Mouse (Mus musculus): ENCODE data around the gene Kazn. TPM values are rescaled to one million over a fixed set of nuclear protein-coding genes. Genes with fewer than 3 reads are reported as not detected.

Kazn gene
- polyA plus RNA-seq, 1 experiment from 2014 or later, result 13.7 TPM

- H3K4me3 ChIP-seq (ENCODE audit: low read depth, low read length), result no peak overlapping the region
- no peaks in the 10 kb centered on the region for H3K4me1 ChIP-seq (replicated peaks; ENCODE audit: control insufficient read depth, insufficient read depth, low read length)
- H3K4me2 ChIP-seq (ENCODE audit: low read length), result no peak overlapping the region
- H3K27ac ChIP-seq (ENCODE audit: low read depth), result no peak overlapping the region
- no peaks in the 10 kb centered on the region for H3K9me3 ChIP-seq (ENCODE audit: control insufficient read depth, low read length)
- H3K36me3 ChIP-seq (ENCODE audit: control insufficient read depth, insufficient read depth, low read length), result peaks cover 74% of the 10 kb centered on the region
- ATAC-seq (replicated peaks; ENCODE audit: low FRiP score, low TSS enrichment, low read depth) (no peak), DNase-seq (ENCODE audit: low spot score) (no peak)
- whole genome bisulfite sequencing, result 86% methylated on average over 4 of the region's 6 CpGs
- H3K27me3 ChIP-seq (replicated peaks; ENCODE audit: control insufficient read depth, insufficient read depth, low read length), result no peaks in the 10 kb centered on the region
- H3K9ac ChIP-seq (ENCODE audit: low read length), result no peak overlapping the region
These were observed 95.9 kb downstream of the Kazn start for GRCm38 (mm10) chr4:142143290-142143689.

- Histone ChIP-seq H3K9ac (ENCODE audit: low read length) (no peak overlapping the region), H3K9me3 (ENCODE audit: control insufficient read depth, low read length) (no peaks in the 10 kb centered on the region), H3K27ac (ENCODE audit: low read depth) (no peak overlapping the region), H3K4me1 (replicated peaks; ENCODE audit: control insufficient read depth, insufficient read depth, low read length) (no peaks in the 10 kb centered on the region), H3K36me3 (ENCODE audit: control insufficient read depth, insufficient read depth, low read length) (peaks cover 53% of the 10 kb centered on the region), H3K4me3 (ENCODE audit: low read depth, low read length) (no peak overlapping the region), H3K27me3 (replicated peaks; ENCODE audit: control insufficient read depth, insufficient read depth, low read length) (no peaks in the 10 kb centered on the region), H3K4me2 (ENCODE audit: low read length) (no peak overlapping the region)
- no peak for DNase-seq (ENCODE audit: low spot score)
- no peak for ATAC-seq (replicated peaks; ENCODE audit: low FRiP score, low TSS enrichment, low read depth)
- 82% methylated on average over 5 of the region's 5 CpGs for WGBS
These were observed 99.5 kb downstream of the Kazn start for GRCm38 (mm10) chr4:142139729-142140128.

DNA sequence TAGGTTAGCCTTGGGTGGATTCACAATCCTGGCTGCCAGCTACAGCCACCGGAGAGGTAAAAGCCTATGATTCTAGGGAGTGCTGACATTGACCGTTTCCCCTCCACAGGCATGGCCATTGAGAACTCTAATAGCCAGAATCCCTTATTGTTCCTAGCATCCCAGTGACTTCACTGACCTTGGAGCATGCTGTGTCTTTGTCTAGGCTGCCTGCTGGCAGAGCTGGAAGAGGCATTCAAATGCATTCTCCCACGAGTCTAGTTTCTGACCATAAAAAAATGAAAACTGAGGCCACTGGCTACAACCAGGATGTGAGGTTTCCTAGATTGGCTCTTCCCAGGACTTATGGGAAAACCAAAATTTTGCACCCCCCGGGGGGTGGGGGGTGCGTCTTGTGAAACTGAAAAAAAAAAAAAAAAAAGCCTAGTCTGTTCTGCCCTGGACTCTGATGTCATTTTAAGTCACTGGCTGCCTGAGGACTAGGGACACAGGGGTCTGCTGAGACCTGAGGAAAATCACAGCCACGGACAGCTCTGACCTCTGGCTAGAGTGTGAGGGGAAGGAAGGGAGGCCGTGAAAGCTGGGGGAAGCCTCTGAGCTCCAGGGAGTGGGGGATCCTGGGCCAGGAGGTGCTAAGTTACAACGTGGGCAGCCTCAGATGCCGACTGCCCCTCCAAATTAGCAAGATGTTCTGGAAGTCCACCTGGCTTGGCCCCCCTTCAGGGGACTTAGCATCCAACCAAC, 100.7 kb downstream of the Kazn start:
- Histone ChIP-seq H3K36me3 (ENCODE audit: control insufficient read depth, insufficient read depth, low read length) (peaks cover 43% of the 10 kb centered on the region), H3K9me3 (ENCODE audit: control insufficient read depth, low read length) (no peaks in the 10 kb centered on the region), H3K27me3 (replicated peaks; ENCODE audit: control insufficient read depth, insufficient read depth, low read length) (no peaks in the 10 kb centered on the region), H3K4me2 (ENCODE audit: low read length) (no peak overlapping the region), H3K4me1 (replicated peaks; ENCODE audit: control insufficient read depth, insufficient read depth, low read length) (no peaks in the 10 kb centered on the region), H3K27ac (ENCODE audit: low read depth) (no peak overlapping the region), H3K9ac (ENCODE audit: low read length) (no peak overlapping the region), H3K4me3 (ENCODE audit: low read depth, low read length) (no peak overlapping the region)
- 53% methylated on average over 9 of the region's 9 CpGs for WGBS
- DNase-seq (ENCODE audit: low spot score) (no peak), ATAC-seq (replicated peaks; ENCODE audit: low FRiP score, low TSS enrichment, low read depth) (no peak)

- H3K4me3 ChIP-seq (ENCODE audit: low read depth, low read length), result no peak overlapping the region
- H3K27me3 ChIP-seq (replicated peaks; ENCODE audit: control insufficient read depth, insufficient read depth, low read length), result no peaks in the 10 kb centered on the region
- DNase-seq (ENCODE audit: low spot score), result no peak
- H3K9ac ChIP-seq (ENCODE audit: low read length), result no peak overlapping the region
- H3K27ac ChIP-seq (ENCODE audit: low read depth), result no peak overlapping the region
- WGBS, result 95% methylated on average over 10 of the region's 10 CpGs
- H3K36me3 ChIP-seq (ENCODE audit: control insufficient read depth, insufficient read depth, low read length), result peaks cover 27% of the 10 kb centered on the region
- ATAC-seq (replicated peaks; ENCODE audit: low FRiP score, low TSS enrichment, low read depth), result no peak
- H3K9me3 ChIP-seq (ENCODE audit: control insufficient read depth, low read length), result no peaks in the 10 kb centered on the region
- no peak overlapping the region for H3K4me2 ChIP-seq (ENCODE audit: low read length)
- H3K4me1 ChIP-seq (replicated peaks; ENCODE audit: control insufficient read depth, insufficient read depth, low read length), result no peaks in the 10 kb centered on the region
These were observed 102.3 kb downstream of the Kazn start for GRCm38 (mm10) chr4:142136766-142137503.

DNA sequence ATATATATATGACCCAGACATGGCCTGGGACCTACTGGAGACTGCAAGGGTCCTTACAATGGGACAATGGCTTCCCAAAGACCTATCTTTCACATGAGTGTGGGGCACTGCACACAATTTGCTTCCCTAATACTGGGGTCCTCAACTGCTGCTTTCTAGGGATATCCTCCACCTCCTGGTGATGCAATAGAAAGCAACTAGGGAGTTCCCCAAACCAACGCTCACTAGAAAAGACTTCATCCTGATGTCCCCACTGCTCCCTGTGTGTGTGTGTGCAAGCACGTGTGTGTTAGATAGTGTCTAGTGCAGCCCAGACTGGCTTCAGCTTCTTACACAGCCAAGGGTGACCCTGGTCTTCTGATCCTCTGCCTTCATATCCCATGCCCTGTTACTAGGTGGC, 103.7 kb downstream of the Kazn start:
- WGBS, result 85% methylated on average over 2 of the region's 2 CpGs
- peaks cover 16% of the 10 kb centered on the region; the same call in 1 of the 2 replicates for H3K36me3 ChIP-seq (ENCODE audit: control insufficient read depth, insufficient read depth, low read length)
- no peak for DNase-seq (ENCODE audit: low spot score)
- no peak for ATAC-seq (replicated peaks; ENCODE audit: low FRiP score, low TSS enrichment, low read depth)
- H3K9me3 ChIP-seq (ENCODE audit: control insufficient read depth, low read length), result no peaks in the 10 kb centered on the region
- no peaks in the 10 kb centered on the region for H3K4me1 ChIP-seq (replicated peaks; ENCODE audit: control insufficient read depth, insufficient read depth, low read length)
- no peak overlapping the region for H3K4me3 ChIP-seq (ENCODE audit: low read depth, low read length)
- no peak overlapping the region for H3K4me2 ChIP-seq (ENCODE audit: low read length)
- no peaks in the 10 kb centered on the region for H3K27me3 ChIP-seq (replicated peaks; ENCODE audit: control insufficient read depth, insufficient read depth, low read length)
- H3K27ac ChIP-seq (ENCODE audit: low read depth), result no peak overlapping the region
- no peak overlapping the region for H3K9ac ChIP-seq (ENCODE audit: low read length)

GRCm38 (mm10) chr4:142130162-142130561, 109.0 kb downstream of the Kazn start:
- DNase-seq (ENCODE audit: low spot score) (no peak), ATAC-seq (replicated peaks; ENCODE audit: low FRiP score, low TSS enrichment, low read depth) (no peak)
- Histone ChIP-seq H3K4me2 (ENCODE audit: low read length) (no peak overlapping the region), H3K9me3 (ENCODE audit: control insufficient read depth, low read length) (no peaks in the 10 kb centered on the region), H3K27ac (ENCODE audit: low read depth) (no peak overlapping the region), H3K4me1 (replicated peaks; ENCODE audit: control insufficient read depth, insufficient read depth, low read length) (no peaks in the 10 kb centered on the region), H3K36me3 (ENCODE audit: control insufficient read depth, insufficient read depth, low read length) (no peaks in the 10 kb centered on the region), H3K27me3 (replicated peaks; ENCODE audit: control insufficient read depth, insufficient read depth, low read length) (no peaks in the 10 kb centered on the region), H3K9ac (ENCODE audit: low read length) (no peak overlapping the region), H3K4me3 (ENCODE audit: low read depth, low read length) (no peak overlapping the region)
- WGBS, result 68% methylated on average over 5 of the region's 5 CpGs

DNA sequence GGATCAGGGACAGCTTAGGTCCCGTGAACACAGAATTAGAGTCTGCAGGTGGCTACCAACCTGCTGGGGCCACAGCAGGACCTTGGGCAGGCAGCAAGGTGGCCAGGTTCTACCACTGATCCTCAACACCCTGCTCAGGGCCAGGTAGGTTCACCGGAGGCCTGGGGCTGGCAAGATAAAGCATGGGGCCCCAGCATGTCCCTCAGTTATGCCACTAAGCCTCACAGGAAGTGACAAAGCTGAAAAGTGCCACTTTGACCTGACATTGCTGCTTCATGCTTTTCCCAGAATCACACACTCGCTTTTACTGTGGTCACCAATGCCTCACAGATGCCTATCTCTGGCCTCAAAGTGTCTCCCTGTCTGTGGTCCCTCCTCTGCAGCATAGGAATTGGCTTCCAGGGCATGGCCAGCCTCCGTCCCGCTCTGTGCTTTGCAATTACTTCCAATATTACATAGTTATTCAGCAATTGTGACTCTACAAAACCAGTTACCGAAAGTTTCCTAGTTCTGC, 111.9 kb downstream of the Kazn start:
- ATAC-seq (replicated peaks; ENCODE audit: low FRiP score, low TSS enrichment, low read depth), result no peak
- H3K4me2 ChIP-seq (ENCODE audit: low read length), result no peak overlapping the region
- no peak for DNase-seq (ENCODE audit: low spot score)
- no peak overlapping the region for H3K9ac ChIP-seq (ENCODE audit: low read length)
- no peaks in the 10 kb centered on the region for H3K9me3 ChIP-seq (ENCODE audit: control insufficient read depth, low read length)
- no peaks in the 10 kb centered on the region for H3K27me3 ChIP-seq (replicated peaks; ENCODE audit: control insufficient read depth, insufficient read depth, low read length)
- no peak overlapping the region for H3K27ac ChIP-seq (ENCODE audit: low read depth)
- 79% methylated on average over 6 of the region's 6 CpGs for WGBS
- no peaks in the 10 kb centered on the region for H3K36me3 ChIP-seq (ENCODE audit: control insufficient read depth, insufficient read depth, low read length)
- no peaks in the 10 kb centered on the region for H3K4me1 ChIP-seq (replicated peaks; ENCODE audit: control insufficient read depth, insufficient read depth, low read length)
- no peak overlapping the region for H3K4me3 ChIP-seq (ENCODE audit: low read depth, low read length)

DNA sequence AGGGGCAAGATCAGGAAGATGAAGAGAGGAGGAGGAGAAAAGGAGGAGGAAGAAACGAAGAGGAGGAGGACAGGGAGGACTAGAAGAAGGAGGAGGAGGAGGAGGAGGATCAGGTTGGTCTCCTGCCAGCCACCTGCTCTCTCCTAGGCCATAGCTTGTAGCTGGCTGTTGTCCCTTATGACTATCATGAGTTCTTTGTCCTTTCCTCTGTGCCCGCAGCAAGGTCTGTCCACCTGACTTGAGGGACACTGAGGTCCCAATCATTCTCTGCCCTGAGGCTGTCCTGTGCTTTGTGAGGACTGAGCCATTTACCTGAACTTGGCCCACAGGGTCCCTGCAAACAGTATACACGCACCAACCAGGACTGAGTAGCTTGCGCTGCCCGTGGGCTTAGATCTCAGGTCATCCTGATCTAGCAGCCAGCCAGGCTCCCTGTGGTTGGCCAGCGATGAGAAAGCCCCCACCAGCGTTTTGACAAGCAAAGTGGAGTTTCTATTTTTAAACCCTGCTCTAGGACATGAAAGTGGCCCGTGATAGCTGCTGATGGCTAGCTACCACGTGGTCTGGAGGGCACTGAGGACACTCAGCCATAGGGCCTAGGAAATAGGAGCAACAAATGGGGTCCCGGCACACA, 112.4 kb downstream of the Kazn start:
- DNase-seq (ENCODE audit: low spot score) (no peak), ATAC-seq (replicated peaks; ENCODE audit: low FRiP score, low TSS enrichment, low read depth) (no peak)
- no peaks in the 10 kb centered on the region for H3K4me1 ChIP-seq (replicated peaks; ENCODE audit: control insufficient read depth, insufficient read depth, low read length)
- H3K27me3 ChIP-seq (replicated peaks; ENCODE audit: control insufficient read depth, insufficient read depth, low read length), result no peaks in the 10 kb centered on the region
- H3K27ac ChIP-seq (ENCODE audit: low read depth), result no peak overlapping the region
- WGBS, result 72% methylated on average over 10 of the region's 10 CpGs
- H3K36me3 ChIP-seq (ENCODE audit: control insufficient read depth, insufficient read depth, low read length), result no peaks in the 10 kb centered on the region
- H3K9me3 ChIP-seq (ENCODE audit: control insufficient read depth, low read length), result no peaks in the 10 kb centered on the region
- no peak overlapping the region for H3K9ac ChIP-seq (ENCODE audit: low read length)
- no peak overlapping the region for H3K4me3 ChIP-seq (ENCODE audit: low read depth, low read length)
- no peak overlapping the region for H3K4me2 ChIP-seq (ENCODE audit: low read length)

Measured in intestine, embryonic 14.5 days (tissue).